Mouse (Mus musculus): ENCODE results near the gene Lyzl6. TPM values are rescaled to one million over a fixed set of nuclear protein-coding genes. Genes with fewer than 3 reads are reported as not detected.

Lyzl6 gene
- polyA plus RNA-seq, 1 experiment from 2014 or later = not detected

DNA sequence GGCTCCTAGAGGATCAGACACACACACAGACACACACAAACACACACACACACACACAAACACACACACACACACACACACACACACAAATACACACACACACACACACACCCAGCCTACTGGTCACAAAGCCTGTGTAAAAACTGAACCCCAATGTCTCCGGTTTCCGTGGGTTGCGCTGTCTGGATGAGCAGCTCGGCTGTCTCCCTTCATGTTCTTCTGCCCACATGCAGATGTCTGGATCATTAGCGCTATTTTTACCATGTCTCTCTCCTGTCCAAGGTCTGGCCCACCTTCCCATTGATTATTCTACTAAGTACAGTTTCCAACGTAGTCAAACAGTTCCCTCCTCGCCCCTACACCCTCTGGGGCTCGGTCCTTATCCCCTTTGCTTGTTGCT, 24.4 kb upstream of the Lyzl6 start:
- WGBS = 79% methylated on average over 8 of the region's 8 CpGs

GRCm38 (mm10) chr11:103662546-103662945, 23.9 kb upstream of the Lyzl6 start:
- WGBS = 58% methylated on average over 5 of the region's 5 CpGs
- Histone ChIP-seq H3K27me3 (ENCODE audit: control insufficient read depth, insufficient read depth, low read length) (no peaks in the 10 kb centered on the region), H3K4me3 (ENCODE audit: low read length) (no peak overlapping the region), H3K4me2 (ENCODE audit: low read depth, low read length) (no peak overlapping the region), H3K27ac (ENCODE audit: low read length) (no peak overlapping the region), H3K4me1 (ENCODE audit: control insufficient read depth, insufficient read depth, low read length) (no peaks in the 10 kb centered on the region), H3K9ac (ENCODE audit: low read length) (no peak overlapping the region), H3K9me3 (replicated peaks; ENCODE audit: control insufficient read depth, low read length) (no peaks in the 10 kb centered on the region), H3K36me3 (ENCODE audit: control insufficient read depth, insufficient read depth) (no peaks in the 10 kb centered on the region)
- no peak for ATAC-seq (replicated peaks; ENCODE audit: extremely low read depth, insufficient read depth, low FRiP score)

More for the DNA sequence above, 24.4 kb upstream of the Lyzl6 start:
- Histone ChIP-seq H3K27ac (ENCODE audit: low read length) (no peak overlapping the region), H3K4me3 (ENCODE audit: low read length) (no peak overlapping the region), H3K36me3 (ENCODE audit: control insufficient read depth, insufficient read depth) (no peaks in the 10 kb centered on the region), H3K9ac (ENCODE audit: low read length) (no peak overlapping the region), H3K4me1 (ENCODE audit: control insufficient read depth, insufficient read depth, low read length) (no peaks in the 10 kb centered on the region), H3K4me2 (ENCODE audit: low read depth, low read length) (no peak overlapping the region), H3K27me3 (ENCODE audit: control insufficient read depth, insufficient read depth, low read length) (no peaks in the 10 kb centered on the region), H3K9me3 (replicated peaks; ENCODE audit: control insufficient read depth, low read length) (no peaks in the 10 kb centered on the region)
- no peak for ATAC-seq (replicated peaks; ENCODE audit: extremely low read depth, insufficient read depth, low FRiP score)

- H3K36me3 ChIP-seq (ENCODE audit: control insufficient read depth, insufficient read depth) = no peaks in the 10 kb centered on the region
- H3K27me3 ChIP-seq (ENCODE audit: control insufficient read depth, insufficient read depth, low read length) = no peaks in the 10 kb centered on the region
- H3K9me3 ChIP-seq (replicated peaks; ENCODE audit: control insufficient read depth, low read length) = no peaks in the 10 kb centered on the region
- H3K9ac ChIP-seq (ENCODE audit: low read length) = no peak overlapping the region
- no peak overlapping the region for H3K27ac ChIP-seq (ENCODE audit: low read length)
- H3K4me1 ChIP-seq (ENCODE audit: control insufficient read depth, insufficient read depth, low read length) = no peaks in the 10 kb centered on the region
- 59% methylated on average over 4 of the region's 4 CpGs for WGBS
- H3K4me2 ChIP-seq (ENCODE audit: low read depth, low read length) = no peak overlapping the region
- no peak overlapping the region for H3K4me3 ChIP-seq (ENCODE audit: low read length)
- no peak for ATAC-seq (replicated peaks; ENCODE audit: extremely low read depth, insufficient read depth, low FRiP score)
Observed at GRCm38 (mm10) chr11:103661863-103662262, 23.2 kb upstream of the Lyzl6 start.

DNA sequence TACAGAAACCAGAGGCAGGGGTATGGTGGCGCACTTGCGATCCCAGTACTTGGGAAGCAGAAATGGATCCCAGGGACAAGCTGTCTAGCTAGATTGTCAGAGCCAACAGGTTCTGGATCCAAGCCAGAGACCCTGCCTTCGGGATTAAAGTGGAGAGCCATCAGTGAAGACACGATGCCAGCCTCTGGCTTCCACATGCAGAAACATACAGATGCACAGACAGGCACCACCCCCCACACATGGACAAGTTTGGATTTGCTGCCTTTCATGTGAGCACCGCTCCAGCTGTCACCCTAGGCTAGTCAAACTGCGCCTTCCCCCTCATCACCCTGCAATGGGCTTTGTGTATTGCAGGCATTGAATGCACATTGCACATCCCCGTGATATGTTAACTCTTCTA, 19.5 kb upstream of the Lyzl6 start:
- no peak for ATAC-seq (replicated peaks; ENCODE audit: extremely low read depth, insufficient read depth, low FRiP score)
- WGBS = 79% methylated on average over 7 of the region's 7 CpGs
- Histone ChIP-seq H3K4me1 (ENCODE audit: control insufficient read depth, insufficient read depth, low read length) (no peaks in the 10 kb centered on the region), H3K4me2 (ENCODE audit: low read depth, low read length) (no peak overlapping the region), H3K9ac (ENCODE audit: low read length) (no peak overlapping the region), H3K9me3 (replicated peaks; ENCODE audit: control insufficient read depth, low read length) (no peaks in the 10 kb centered on the region), H3K27ac (ENCODE audit: low read length) (no peak overlapping the region), H3K4me3 (ENCODE audit: low read length) (no peak overlapping the region), H3K27me3 (ENCODE audit: control insufficient read depth, insufficient read depth, low read length) (peaks cover 21% of the 10 kb centered on the region), H3K36me3 (ENCODE audit: control insufficient read depth, insufficient read depth) (no peaks in the 10 kb centered on the region)

GRCm38 (mm10) chr11:103656520-103656919, 17.8 kb upstream of the Lyzl6 start:
- Histone ChIP-seq H3K9me3 (replicated peaks; ENCODE audit: control insufficient read depth, low read length) (no peaks in the 10 kb centered on the region), H3K27ac (ENCODE audit: low read length) (no peak overlapping the region), H3K27me3 (ENCODE audit: control insufficient read depth, insufficient read depth, low read length) (peaks cover 38% of the 10 kb centered on the region), H3K4me1 (ENCODE audit: control insufficient read depth, insufficient read depth, low read length) (no peaks in the 10 kb centered on the region), H3K36me3 (ENCODE audit: control insufficient read depth, insufficient read depth) (no peaks in the 10 kb centered on the region), H3K4me3 (ENCODE audit: low read length) (no peak overlapping the region), H3K4me2 (ENCODE audit: low read depth, low read length) (no peak overlapping the region), H3K9ac (ENCODE audit: low read length) (no peak overlapping the region)
- no peak for ATAC-seq (replicated peaks; ENCODE audit: extremely low read depth, insufficient read depth, low FRiP score)
- 9% methylated on average over 3 of the region's 3 CpGs for WGBS

DNA sequence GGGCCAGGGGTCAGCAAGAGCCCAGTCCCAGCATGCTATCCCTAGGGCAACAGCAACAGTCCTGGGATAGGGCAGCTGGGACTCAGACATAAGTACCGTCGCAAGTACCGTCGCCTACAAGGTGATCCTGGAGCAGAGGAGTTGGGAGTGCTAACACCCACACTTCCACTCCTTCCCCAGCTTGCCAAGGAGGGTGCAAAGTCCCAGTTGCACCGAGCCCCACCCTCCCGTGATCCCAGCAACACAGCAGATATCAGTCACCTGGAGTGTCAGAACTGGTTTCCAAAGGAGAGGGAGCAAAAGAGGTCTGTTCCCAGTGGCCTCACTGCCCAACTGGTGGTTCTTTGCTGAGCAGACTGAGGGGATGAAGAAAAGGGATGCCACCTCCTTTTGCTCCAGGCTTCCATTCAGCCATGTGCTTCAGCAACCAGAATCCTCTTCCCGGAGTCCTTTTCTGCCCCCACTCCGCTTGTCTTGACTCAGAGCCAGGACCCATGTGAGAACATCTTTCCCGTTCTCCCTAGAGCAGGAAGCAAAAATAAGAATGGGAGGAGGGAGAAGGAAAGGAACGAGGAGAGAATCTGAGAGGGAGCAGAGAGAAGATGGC, 14.8 kb upstream of the Lyzl6 start:
- H3K9me3 ChIP-seq (replicated peaks; ENCODE audit: control insufficient read depth, low read length) = no peaks in the 10 kb centered on the region
- no peak overlapping the region for H3K4me3 ChIP-seq (ENCODE audit: low read length)
- peaks cover 66% of the 10 kb centered on the region for H3K27me3 ChIP-seq (ENCODE audit: control insufficient read depth, insufficient read depth, low read length)
- H3K4me1 ChIP-seq (ENCODE audit: control insufficient read depth, insufficient read depth, low read length) = 0 out of 2 replicates have a peak, but pooled peaks cover 4% of the 10 kb centered on the region
- ATAC-seq (replicated peaks; ENCODE audit: extremely low read depth, insufficient read depth, low FRiP score) = no peak
- 52% methylated on average over 10 of the region's 10 CpGs for WGBS
- no peak overlapping the region for H3K9ac ChIP-seq (ENCODE audit: low read length)
- H3K27ac ChIP-seq (ENCODE audit: low read length) = no peak overlapping the region
- no peaks in the 10 kb centered on the region for H3K36me3 ChIP-seq (ENCODE audit: control insufficient read depth, insufficient read depth)
- no peak overlapping the region for H3K4me2 ChIP-seq (ENCODE audit: low read depth, low read length)

- 72% methylated on average over 6 of the region's 6 CpGs for WGBS
- Histone ChIP-seq H3K9me3 (replicated peaks; ENCODE audit: control insufficient read depth, low read length) (no peaks in the 10 kb centered on the region), H3K27me3 (ENCODE audit: control insufficient read depth, insufficient read depth, low read length) (peaks cover 86% of the 10 kb centered on the region), H3K9ac (ENCODE audit: low read length) (no peak overlapping the region), H3K4me3 (ENCODE audit: low read length) (no peak overlapping the region), H3K36me3 (ENCODE audit: control insufficient read depth, insufficient read depth) (no peaks in the 10 kb centered on the region), H3K27ac (ENCODE audit: low read length) (no peak overlapping the region), H3K4me1 (ENCODE audit: control insufficient read depth, insufficient read depth, low read length) (0 out of 2 replicates have a peak, but pooled peaks cover 4% of the 10 kb centered on the region), H3K4me2 (ENCODE audit: low read depth, low read length) (no peak overlapping the region)
- no peak for ATAC-seq (replicated peaks; ENCODE audit: extremely low read depth, insufficient read depth, low FRiP score)
Observed at GRCm38 (mm10) chr11:103651426-103651825, 12.7 kb upstream of the Lyzl6 start.

DNA sequence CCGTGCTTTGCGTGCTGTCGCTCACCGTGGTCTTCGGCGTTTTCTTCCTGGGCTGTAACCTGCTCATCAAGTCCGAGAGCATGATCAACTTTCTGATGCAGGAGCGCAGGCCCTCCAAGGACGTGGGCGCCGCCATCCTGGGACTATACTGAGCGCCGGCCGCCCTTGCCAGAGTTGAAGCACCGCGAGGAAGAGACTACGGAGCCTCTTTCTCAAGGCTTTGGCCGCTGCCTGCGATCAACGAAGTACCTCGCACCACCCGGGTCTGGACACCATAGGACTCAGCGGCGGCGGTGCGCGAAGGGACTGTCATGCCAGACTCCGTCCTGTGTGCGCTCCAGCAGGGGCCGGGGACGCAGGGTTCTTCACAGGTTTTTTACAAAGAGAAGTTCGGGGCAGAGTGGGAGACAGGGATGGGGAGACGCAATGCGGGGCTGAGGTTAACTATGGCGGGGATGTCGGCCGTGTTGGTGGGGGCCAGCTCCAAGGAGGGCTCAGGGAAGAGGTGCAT, 11.3 kb upstream of the Lyzl6 start:
- Histone ChIP-seq H3K27me3 (ENCODE audit: control insufficient read depth, insufficient read depth, low read length) (peaks cover 84% of the 10 kb centered on the region), H3K4me3 (ENCODE audit: low read length) (peak overlapping the region; percentile 33), H3K27ac (ENCODE audit: low read length) (no peak overlapping the region), H3K4me1 (ENCODE audit: control insufficient read depth, insufficient read depth, low read length) (0 out of 2 replicates have a peak, but pooled peaks cover 4% of the 10 kb centered on the region), H3K4me2 (ENCODE audit: low read depth, low read length) (peak overlapping the region; percentile 57), H3K9ac (ENCODE audit: low read length) (no peak overlapping the region), H3K36me3 (ENCODE audit: control insufficient read depth, insufficient read depth) (no peaks in the 10 kb centered on the region), H3K9me3 (replicated peaks; ENCODE audit: control insufficient read depth, low read length) (no peaks in the 10 kb centered on the region)
- 2% methylated on average over 37 of the region's 37 CpGs for WGBS
- ATAC-seq (replicated peaks; ENCODE audit: extremely low read depth, insufficient read depth, low FRiP score) = no peak

GRCm38 (mm10) chr11:103649301-103649982, 10.8 kb upstream of the Lyzl6 start, which contains the start of gene Rprml:
Gene Rprml (plus strand): TSS chr11:103649570.
- ATAC-seq (replicated peaks; ENCODE audit: extremely low read depth, insufficient read depth, low FRiP score) = no peak

More at GRCm38 (mm10) chr11:103649301-103649982, 10.8 kb upstream of the Lyzl6 start, which contains the start of gene Rprml:
- Histone ChIP-seq H3K36me3 (ENCODE audit: control insufficient read depth, insufficient read depth) (no peaks in the 10 kb centered on the region), H3K4me3 (ENCODE audit: low read length) (peak within 1 kb of the TSS; percentile 33), H3K9me3 (replicated peaks; ENCODE audit: control insufficient read depth, low read length) (peaks cover 1% of the 10 kb centered on the region), H3K9ac (ENCODE audit: low read length) (no peak within 1 kb of the TSS), H3K27me3 (ENCODE audit: control insufficient read depth, insufficient read depth, low read length) (peaks cover 78% of the 10 kb centered on the region), H3K4me2 (ENCODE audit: low read depth, low read length) (peak within 1 kb of the TSS; percentile 57), H3K27ac (ENCODE audit: low read length) (no peak within 1 kb of the TSS), H3K4me1 (ENCODE audit: control insufficient read depth, insufficient read depth, low read length) (0 out of 2 replicates have a peak, but pooled peaks cover 4% of the 10 kb centered on the region)
- 1% methylated on average over 67 of the region's 71 CpGs for WGBS
